Mouse (Mus musculus) c-Kit-positive CD71-positive TER-119-positive erythroid progenitor cells, embryonic 14.5 days (primary cell): Measurements from ENCODE around the gene Ift172.
"Not testable (repeated sequence)": the region's sequence is repeated elsewhere in the genome, so short reads cannot be mapped to it uniquely, and the experiment has no call there.

ENCODE experiments used
- DNase-seq: peaks from one replicate; pipeline ENCODE4 v3.0.0-alpha.2; 2013; ENCODE audit warnings: low spot score

The Ift172 gene

DNA sequence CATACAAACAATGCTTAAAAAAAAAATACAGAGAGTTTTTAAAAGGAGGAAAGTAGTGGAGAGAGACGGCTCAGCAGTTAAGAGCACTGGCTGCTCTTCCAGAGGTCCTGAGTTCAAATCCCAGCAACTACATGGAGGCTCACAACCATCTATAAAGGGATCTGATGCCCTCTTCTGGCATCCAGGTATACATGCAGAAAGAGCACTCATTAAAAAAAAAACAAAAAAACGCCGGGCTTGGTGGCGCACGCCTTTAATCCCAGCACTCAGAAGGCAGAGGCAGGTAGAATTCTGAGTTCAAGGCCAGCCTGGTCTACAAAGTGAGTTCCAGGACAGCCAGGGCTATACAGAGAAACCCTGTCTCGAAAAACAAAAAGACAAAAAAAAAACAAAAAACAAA is 74.4 kb downstream of the Ift172 start:
- not testable (repeated sequence) for DNase-seq

DNA sequence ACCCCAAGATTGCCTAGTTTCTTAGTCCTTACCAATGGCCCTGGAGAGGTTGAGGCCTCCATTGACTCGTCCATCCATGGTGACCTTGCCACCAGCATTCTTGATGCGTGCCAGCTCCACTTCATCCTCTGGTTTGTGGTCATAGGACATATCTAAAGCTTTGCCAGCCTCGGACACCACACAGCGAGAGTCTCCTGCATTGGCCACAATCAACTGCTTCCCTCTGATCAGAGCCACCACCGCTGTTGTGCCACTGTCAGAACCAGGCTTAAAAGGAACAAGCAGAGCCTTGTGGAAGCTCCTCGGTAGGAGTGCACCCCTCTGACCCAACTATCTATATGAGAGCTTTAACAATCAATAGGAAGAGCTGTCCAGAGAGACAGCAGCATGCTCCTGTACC is 86.5 kb downstream of the Ift172 start:
- DNase-seq: no peak

DNA sequence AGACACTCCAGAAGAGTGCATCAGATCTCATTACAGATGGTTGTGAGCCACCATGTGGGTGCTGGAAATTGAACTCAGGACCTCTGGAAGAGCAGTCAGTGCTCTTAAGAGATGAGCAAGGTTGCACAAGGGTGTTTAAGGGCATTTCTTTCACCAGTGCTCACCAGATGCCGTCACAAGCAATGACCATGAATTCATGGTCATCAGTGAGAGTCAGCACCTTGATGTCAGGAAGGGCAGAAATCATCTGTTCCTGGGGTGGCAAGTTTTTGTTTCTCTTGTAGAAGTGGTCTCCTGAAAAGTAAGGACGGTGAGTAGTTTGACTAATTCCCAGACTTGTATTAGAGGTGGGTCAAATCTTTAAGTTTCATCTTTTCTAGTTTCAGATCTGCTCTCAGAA is 87.0 kb downstream of the Ift172 start:
- DNase-seq: no peak
